Mouse (Mus musculus): ENCODE measurements around the gene Bnc1.

The Bnc1 gene

DNA sequence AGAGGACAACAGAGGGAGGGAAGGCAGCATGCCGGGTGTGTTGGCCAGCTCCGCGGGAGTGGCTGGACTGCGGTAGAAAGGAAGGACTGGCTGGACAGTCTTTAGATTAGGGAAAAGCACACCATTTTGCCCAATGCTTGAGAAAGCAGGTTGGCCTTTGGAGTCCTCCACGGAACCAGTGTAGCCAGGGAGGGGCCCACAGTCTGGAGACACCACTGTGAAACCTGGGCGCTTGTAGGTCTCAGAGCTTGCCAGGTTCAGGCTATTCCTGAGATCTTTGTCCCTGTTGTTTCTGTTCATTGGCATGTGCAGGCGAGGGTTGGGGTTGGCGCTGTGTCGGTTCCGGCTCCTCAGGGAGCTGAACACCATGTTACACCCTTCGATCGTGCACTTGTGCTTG lies 18.2 kb downstream of the Bnc1 start:
- no peak for DNase-seq (ENCODE audit: low spot score)

DNA sequence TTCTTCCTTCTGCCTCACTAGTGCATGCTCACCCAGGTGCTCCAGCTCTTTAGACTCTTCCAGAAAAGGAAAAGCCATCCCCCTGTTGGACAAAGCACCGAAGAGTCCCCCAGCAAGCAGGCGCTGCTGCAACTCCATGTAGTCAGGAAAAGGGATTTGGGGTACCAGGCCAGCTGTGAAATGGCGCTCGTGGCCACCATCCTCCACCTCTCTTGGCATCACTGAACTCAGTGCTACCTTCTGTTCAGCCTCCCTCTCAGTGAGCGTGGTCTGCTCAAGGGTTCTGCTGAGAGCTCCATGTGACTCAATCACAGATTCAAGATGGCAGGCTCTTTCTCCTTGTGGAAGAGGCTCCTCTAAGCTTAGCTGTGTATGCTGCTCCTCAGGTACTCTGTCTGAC lies 18.8 kb downstream of the Bnc1 start:
- DNase-seq (ENCODE audit: low spot score): no peak

DNA sequence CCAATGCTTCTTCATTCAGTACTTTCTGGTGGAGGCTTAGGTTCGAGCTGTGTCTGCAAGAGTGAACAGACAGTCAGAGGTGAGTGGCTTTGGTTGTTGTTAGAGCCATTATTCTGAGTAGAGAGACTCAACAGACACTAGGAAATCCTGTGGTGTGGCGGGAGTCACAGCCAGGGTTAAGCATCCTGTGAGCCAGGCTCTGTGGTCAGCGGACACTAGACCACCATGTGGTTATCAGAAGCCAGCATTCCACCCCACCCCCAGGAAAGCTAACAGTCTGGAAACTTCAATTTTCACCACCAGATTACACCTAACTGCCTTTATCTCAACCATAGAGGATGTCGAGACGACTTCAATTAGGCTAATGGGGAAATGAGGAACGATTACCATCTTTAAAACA lies 23.1 kb downstream of the Bnc1 start:
- no peak for DNase-seq (ENCODE audit: low spot score)

DNA sequence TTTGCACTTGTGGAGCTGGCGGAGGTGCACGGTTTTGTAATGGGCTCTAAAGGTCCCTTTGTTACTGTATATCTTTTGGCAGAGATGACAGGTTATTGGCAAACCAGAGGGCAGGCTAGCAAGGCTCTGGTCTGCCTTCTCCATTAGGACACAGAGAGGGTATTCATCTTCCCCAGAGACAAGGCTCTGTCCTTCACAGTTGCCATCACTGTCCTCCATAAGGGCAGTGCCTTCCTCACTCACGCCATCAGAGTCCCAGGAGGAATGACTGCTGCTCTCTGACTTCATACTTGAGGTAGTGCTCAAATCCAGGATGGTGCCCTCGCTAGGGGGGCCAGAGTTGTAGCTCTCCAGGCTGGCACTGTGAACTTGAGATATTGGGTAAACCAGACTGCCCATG lies 23.6 kb downstream of the Bnc1 start:
- DNase-seq (ENCODE audit: low spot score): no peak

DNA sequence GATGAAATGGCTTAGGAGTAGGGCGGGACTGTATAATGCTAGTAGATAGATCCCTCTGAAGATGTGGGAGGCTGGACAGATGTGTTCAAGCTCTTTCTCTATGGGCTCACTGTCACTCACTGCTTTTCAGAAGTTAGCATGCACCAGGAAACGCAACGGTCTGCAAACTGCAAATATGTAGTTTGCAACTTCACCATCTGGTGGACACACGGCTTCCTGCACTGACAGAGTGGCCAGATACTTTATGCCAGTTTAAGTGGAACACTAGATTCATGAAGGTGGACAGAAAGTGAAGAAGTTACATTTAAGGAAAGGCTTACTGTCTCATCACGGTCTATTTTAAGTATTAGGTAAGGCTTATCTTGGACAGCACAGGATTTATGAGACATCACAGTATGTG lies 25.9 kb downstream of the Bnc1 start:
- DNase-seq (ENCODE audit: low spot score): no peak

DNA sequence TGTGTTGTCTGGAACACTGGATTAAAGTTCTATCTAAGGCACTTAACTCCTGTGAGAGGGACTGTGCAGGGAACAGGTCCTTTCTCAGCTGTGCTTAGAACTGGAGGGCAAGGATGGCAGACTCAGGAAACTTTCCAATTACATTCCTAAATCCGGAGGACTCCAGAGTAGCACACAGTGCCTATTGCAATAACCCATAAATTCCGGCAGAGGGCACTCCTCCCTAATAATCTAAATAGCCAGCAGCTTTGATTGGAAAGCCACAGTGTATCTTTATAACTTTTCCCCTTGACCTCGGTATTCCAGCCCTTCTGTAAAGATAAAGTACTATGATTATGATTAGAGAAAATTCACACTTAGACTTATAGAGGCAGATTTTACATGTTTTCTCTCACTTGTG lies 32.4 kb downstream of the Bnc1 start:
- peak; percentile 47 for DNase-seq (ENCODE audit: low spot score)

DNA sequence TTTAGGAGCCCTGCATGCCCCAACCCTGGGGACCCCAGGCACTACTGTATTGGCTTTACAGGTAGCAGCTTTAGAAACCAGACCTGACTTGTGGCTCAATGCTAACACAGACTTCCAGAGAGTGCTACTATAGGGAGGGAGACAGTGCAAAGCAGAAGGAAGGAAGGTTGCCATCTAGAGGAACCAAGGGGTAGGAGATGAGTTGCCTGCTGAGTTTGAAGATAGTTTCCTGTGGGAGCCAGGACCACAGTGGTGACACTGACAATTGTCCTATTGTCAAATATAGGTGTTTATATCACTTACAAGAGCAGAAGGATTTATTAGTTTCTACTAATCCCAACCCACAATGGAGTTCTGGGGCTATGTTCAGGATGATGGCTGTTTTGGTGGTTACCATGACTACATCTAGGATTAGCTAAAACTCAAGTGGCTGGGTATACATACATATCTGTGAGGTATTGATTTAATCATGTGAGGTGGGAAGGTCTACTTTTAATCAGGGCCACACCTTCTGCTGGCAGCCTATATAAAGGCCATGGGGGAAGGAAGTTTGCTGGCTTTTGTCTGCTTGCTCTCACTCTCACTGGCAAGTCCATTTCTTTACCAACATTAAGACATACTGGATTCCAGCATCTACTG lies 37.8 kb downstream of the Bnc1 start:
- peak; percentile 21 for DNase-seq (ENCODE audit: low spot score)

DNA sequence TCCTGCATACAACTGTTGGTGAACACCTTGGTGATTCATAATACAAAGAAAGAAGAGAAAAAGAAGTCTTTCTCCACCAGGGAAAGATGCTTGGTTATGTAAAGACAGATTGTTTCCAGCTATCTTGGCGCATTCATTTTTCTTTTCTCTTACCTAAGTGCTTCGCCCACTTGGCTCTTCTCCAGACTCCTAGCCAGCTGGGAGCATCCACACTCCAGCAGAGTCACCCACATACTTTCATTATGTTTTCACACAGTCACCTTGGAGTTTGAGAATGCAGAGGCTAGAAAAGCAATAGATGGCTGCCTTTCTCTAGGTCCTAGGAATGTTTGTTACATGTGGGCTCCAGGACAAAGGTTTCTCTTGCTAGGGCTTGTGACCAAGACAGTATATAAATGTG lies 41.6 kb downstream of the Bnc1 start:
- no peak for DNase-seq (ENCODE audit: low spot score)

DNA sequence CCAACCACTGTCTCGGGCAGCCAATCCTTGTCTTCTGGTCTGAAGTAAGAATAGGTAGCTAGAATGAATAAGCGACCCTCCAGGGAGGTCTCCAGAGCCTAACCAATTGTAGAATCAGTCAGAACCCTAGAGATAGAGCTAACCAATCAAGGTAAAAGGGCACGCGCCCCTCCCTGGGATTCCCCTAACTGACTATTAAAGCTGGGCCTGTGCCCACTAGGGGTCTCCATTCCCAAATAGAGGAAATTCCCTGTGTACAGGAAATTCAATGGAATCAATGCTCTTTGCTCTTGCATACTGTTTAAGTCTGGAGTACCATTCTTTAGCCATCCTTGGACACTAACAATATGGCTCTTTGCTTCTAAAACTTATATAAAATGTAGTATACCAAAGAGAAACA lies 46.7 kb downstream of the Bnc1 start:
- no peak for DNase-seq (ENCODE audit: low spot score)

DNA sequence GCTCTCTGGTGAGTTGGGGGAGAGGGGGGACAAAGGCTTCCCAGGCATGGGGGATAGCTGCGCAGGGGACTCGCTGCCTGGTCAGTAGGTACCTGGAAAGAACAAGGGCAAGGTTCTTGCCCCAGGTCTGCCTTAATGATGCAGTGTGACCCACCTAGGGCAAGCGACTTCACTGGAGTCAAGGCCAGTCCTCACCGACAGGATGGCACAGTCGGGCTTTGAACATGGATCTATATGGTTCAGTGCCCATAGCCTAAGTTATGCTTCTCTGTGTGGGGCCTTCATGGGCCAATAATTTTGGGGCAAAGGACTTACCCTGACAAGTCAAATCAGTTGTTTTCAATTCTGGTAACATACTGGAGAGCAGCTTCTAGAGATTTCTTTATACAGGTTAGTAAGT lies 57.3 kb downstream of the Bnc1 start:
- peak; percentile 17 for DNase-seq (ENCODE audit: low spot score)

DNA sequence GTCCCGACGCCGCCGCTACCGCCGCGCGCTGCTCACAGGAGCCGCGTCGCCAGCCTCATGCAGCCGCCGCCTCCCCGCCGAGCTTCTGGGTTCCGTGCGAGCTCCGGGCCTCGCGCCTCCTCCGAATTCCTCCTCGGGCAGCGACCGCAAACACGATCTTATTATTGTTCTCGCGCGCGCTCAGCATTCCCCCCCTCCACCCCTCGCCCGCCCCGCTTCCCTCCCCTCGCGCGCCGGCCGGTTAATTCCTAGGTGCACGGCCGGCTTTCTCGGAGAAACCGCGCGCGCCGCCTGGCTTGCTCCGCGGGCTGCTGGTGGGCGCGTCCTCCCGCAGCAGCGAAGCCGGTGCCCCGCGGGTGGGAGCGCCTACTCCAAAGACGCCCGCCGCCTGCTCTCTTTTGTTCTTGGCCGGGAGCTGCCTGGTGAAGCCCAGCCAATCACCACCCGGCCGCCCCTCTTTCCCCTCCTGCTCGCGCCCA lies 57.8 kb downstream of the Bnc1 start, which contains the start of gene Hdgfl3:
TSS of gene Hdgfl3 (minus strand) at position 207 of the 479 bp plus-strand sequence.
- peak; percentile 92 for DNase-seq (ENCODE audit: low spot score)

DNA sequence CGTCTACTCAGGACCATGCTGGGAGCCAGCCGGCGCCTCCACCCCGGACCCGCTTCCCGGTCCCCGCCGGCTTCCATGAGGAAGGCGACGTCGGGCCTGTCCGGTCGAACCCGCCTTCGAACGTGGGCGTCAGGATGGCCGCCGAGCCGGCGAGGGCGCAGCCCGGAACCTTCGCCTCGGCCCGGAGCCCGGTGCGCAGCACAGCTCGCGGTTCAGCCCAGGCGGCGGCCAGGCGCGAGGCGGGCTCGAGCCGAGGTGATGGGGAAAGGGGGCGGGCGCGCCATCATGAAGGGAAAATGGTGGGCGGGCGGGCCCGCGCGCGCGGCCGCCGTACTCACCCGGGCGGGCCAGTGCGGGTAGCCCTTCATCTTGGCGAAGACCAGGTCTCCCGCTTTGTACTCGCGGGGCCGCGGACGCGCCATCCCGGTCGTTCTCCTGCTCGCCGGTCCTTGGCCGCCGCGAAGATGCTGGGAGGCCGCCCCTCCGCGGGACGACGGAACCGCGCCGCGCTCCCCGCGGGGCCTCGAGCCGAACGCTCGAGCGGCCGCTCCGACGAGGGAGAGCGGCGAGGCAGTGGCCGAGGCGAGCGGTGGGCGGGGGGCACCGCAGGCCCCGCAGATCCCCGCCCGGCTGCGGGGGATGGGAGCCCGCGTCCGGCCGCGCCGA lies 58.4 kb downstream of the Bnc1 start:
- DNase-seq (ENCODE audit: low spot score): peak; percentile 70

DNA sequence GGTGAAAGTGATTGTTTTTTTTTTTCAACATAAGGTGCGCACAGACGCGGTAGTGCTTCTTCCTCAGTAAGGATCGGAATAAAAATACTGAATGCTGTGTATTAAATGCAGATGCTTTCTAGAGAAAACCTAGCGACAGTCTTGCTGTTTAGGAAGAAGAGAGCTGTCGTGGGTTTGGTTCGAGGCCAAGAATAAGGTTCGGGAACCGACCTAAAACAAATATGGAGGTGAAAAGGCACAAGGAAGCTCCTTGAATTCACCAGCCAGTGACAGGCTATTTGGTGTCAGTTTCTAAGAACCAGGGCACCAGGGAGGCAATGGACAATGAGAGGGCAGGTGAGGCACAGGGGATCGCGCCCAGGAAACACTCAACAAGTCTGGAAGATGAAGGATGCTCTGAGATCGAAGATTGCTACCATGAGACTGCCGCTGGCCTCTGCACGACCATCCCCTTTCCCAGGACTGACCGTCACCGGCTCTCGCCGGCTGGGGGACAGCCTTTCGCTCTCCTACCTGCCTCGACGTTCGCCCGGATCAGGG lies 59.0 kb downstream of the Bnc1 start:
- DNase-seq (ENCODE audit: low spot score): peak; percentile 30

DNA sequence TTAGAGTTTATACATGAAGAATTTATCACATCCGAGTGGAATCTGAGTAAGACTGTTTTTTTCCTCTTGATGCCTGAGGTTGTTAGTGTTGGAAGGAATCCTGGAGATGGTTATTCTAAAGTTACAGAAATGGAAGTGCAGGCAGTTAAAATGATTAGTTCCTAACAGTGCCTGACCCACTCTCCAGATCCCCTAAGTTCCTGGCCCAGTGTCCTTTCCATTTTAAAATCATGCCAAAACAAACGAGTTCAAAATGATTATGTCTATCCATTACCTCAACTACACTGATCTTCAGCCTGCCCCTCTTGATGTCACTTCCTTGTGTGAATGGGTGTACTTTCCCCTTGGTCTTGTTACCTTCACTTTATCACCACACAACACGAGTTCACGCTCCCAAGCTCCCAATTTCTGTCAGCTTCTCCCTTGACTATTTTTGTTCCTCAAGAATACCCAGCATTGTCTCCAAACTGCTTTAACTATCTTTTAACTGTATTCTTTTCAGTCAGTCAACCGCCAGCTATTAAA lies 59.5 kb downstream of the Bnc1 start:
- DNase-seq (ENCODE audit: low spot score): peak; percentile 24

DNA sequence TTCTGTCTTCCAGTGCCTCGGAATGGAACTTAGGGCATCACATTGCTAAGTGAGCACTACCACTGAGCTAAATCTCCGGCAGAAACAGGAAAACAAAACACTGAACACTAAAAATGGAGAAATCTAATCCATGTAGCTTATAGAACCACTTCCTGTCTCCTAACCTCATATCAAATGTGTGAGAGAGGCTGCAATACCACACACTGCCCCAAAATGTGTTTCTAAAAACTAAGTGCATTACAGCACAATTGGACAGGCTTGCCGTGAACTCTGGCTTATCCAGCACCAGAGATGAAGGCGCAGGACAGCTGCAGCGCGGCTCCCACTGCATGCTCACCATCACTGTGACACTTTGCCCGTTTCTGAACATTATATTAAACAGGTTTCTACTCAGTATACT lies 63.1 kb downstream of the Bnc1 start:
- DNase-seq (ENCODE audit: low spot score): no peak

DNA sequence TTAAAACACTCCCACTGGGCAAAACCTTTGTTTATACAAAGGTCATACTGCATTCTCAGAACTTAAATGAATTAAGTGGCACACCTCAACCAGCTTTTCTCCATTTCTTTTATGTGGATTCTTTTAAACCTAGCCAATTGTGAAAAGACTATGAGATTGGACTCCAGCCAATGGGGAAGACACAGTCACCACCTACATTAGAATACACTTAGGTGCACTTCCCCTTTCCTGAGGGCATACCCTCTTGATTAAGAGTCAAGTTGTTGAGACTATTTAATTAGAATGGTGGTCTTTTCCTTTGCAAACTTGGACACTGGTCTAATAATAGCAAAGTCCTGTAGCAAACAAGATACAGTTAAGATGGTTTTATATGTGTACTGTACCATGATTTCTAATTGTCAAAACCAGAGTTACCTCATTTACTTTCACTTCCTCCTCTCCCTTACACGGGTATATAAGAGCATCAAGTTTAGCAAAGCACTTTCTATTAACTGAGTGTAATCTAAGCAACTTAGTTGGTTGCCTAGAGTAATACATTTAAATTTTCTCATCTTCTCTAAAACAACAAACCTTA lies 70.6 kb downstream of the Bnc1 start:
- no peak for DNase-seq (ENCODE audit: low spot score)

DNA sequence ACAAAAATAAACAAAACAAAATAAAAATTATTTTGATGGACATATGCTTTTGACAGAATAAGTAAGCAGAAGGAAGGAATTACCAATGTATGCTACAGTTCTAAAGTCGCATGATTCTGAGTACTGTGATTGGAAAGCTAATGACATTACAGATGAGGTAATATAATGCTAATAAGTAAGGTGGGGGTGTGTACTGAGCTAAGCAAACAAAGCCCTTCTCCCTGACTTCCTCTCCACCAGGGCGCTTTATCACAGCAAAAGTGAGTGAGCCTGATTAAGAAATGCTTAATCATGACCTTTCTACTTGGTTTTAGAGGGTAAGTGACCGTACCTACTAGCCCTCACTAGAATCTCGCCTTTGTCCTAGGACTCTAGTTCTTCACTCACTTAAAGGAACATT lies 71.8 kb downstream of the Bnc1 start:
- DNase-seq (ENCODE audit: low spot score): no peak

DNA sequence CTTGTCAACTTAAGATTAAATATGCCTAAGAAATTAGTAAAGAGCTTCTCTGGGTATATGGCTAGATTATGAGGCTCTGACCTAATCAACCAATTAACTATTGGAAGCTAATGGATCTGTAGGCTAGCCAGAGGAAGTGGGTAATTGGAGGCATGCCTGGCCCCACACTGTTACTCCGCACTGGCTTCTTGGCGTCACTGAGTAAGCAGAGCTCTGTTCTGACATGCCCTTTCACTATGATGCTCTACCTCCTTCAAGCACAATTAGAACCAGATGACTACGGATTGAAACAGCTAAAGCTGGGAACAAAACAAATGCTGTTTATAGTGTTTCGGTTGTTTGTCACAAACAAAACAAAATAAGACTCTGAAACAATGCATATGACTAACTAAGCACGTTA lies 73.8 kb downstream of the Bnc1 start:
- DNase-seq (ENCODE audit: low spot score): no peak

Data from MN1 (cell line).